Mouse (Mus musculus): ENCODE data around the gene Slc22a23. TPM values are rescaled to one million over a fixed set of nuclear protein-coding genes. Genes with fewer than 3 reads are reported as not detected.
A peak's percentile ranks its signal among the peaks of the same experiment; 100 is the strongest.
"Not testable (repeated sequence)": the region's sequence is repeated elsewhere in the genome, so short reads cannot be mapped to it uniquely, and the experiment has no call there.

Slc22a23 gene
- 16.5 and 17.2 TPM in 2 replicates for polyA plus RNA-seq (2015; fragmentation: Nextera tagmentation; extraction: Ambion mirVana)

DNA sequence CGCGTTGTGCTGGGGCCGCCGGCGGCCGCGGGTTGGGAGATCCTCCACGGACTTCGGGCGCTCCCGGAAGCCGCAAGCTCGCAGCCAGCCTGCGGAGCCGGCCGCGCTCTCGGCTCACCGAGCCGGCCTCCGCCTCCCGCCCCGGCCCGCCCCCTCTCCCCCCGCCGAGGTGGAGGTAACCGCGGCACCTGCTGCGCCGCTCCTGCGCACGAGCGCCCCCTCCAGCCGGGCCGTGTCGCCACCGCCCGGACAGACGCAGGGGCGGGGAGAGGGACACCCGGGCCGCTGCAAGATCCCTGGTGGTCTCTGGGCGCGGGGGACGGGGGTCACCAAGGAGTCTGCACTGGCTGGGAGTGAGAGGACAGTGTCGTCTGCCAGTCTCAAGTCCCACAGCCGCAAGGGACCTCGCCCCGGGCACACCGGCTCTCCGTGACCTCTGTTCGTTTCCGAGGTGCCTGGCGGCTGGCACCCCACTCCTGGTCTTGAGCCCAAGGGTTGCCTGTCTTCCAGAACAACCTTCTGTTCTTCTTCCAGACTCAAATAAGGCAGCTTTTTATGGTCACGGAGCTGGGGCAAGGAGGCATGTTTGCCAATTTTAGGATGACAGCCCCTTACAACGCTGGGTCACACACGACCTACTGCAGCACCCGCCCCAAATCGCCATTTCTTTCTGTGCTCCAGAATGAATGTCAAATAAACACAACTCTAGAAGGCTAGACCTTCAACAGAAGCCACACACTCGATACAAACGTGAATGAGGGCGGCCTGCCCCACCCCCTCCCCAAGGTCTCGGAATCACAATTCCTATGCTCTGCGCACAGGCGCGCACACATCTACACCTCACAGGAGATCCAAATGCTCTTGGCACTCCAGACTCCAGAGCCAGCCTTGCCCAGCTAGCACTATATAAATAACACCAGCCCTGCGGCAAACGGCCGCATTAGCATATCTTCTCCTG lies at the start of gene Slc22a23:
TSS of gene Slc22a23 (minus strand) at position 55 of the 958 bp plus-strand sequence.
- Histone ChIP-seq H3K4me2 (peak within 1 kb of the TSS; percentile 67), H3K36me3 (no peaks in the 10 kb centered on the region), H3K4me3 (peak within 1 kb of the TSS; percentile 87), H3K9me3 (no peaks in the 10 kb centered on the region), H3K4me1 (replicated peaks) (peaks cover 41% of the 10 kb centered on the region), H3K27me3 (no peaks in the 10 kb centered on the region), H3K27ac (replicated peaks) (peak within 1 kb of the TSS; percentile 88), H3K9ac (peak within 1 kb of the TSS; percentile 97)
- WGBS, result 2% methylated on average over 36 of the region's 69 CpGs
- peak; percentile 76 for ATAC-seq (ENCODE audit: low FRiP score, low read depth)

DNA sequence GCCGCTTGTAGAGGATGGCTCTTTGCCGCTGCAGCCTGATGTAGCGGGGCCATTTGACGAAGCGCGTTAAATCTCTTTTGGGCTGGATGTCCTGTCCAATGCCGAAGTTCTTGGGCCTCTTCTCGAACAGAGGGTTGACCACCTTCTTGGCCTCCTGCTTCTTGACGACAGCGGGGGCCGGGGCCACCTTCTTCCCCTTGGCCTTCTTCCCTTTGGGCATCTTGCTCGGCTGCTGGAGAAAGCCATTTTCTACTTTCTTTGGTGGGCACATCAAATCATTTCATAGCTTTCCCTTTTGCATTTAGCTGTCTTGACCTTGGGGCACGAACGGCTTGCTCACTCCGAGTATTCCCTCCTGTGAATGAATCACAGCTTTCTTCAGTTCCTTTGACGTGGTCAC lies 49.3 kb upstream of the Slc22a23 start:
- H3K4me3 ChIP-seq; H3K4me2 ChIP-seq; H3K4me1 ChIP-seq (replicated peaks); H3K27me3 ChIP-seq; H3K36me3 ChIP-seq; H3K27ac ChIP-seq (replicated peaks); H3K9me3 ChIP-seq; ATAC-seq (ENCODE audit: low FRiP score, low read depth); H3K9ac ChIP-seq: not testable (repeated sequence)
- 82% methylated on average over 16 of the region's 16 CpGs for WGBS

DNA sequence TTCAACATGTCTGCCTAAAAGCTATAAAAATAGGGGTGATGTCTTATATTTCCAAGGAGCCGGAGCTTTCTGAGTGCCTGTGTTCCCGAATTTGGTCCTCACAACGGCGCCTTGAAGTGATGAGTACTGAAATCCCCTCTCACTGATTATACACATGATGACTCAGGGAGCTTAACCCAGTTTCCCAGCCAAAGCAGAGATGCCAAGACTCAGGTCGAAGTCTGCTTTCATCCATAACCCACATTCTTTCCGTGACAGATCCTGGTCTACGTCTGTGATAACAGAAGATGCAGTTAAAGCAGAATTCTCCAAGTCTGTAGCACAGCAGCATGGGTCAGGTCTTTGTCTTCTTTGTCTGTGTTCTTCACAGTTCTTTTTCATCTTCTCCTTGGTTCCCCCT lies 47.4 kb upstream of the Slc22a23 start:
- no peak for ATAC-seq (ENCODE audit: low FRiP score, low read depth)
- H3K27me3 ChIP-seq, result no peaks in the 10 kb centered on the region
- WGBS, result 90% methylated on average over 7 of the region's 7 CpGs
- H3K4me3 ChIP-seq, result no peak overlapping the region
- H3K4me1 ChIP-seq (replicated peaks), result no peaks in the 10 kb centered on the region
- H3K27ac ChIP-seq (replicated peaks), result no peak overlapping the region
- H3K4me2 ChIP-seq, result no peak overlapping the region
- H3K9ac ChIP-seq, result no peak overlapping the region
- no peaks in the 10 kb centered on the region for H3K9me3 ChIP-seq
- no peaks in the 10 kb centered on the region for H3K36me3 ChIP-seq

DNA sequence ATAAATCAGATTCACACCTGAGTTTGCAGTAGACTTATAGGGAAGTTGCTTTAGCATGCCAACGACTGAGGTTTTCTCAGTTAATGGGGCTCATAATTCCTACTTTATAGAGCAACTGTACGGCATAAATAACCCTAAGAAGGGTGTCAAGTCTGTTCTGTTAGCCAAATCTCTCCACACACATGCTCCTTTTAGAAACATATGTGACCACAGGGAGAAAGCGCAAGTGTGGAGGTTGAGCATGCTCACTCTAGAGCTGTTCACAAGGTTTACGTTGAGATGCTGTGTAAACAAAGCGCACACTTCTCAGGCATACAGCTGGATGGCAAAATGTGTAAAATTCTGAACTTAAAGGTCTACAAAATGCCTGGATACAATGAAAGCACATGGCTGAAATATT lies 43.2 kb upstream of the Slc22a23 start:
- Histone ChIP-seq H3K4me2 (no peak overlapping the region), H3K36me3 (no peaks in the 10 kb centered on the region), H3K9me3 (no peaks in the 10 kb centered on the region), H3K4me3 (no peak overlapping the region), H3K9ac (no peak overlapping the region), H3K27me3 (no peaks in the 10 kb centered on the region), H3K4me1 (replicated peaks) (no peaks in the 10 kb centered on the region), H3K27ac (replicated peaks) (no peak overlapping the region)
- no peak for ATAC-seq (ENCODE audit: low FRiP score, low read depth)
- WGBS, result 95% methylated on average over 5 of the region's 5 CpGs

DNA sequence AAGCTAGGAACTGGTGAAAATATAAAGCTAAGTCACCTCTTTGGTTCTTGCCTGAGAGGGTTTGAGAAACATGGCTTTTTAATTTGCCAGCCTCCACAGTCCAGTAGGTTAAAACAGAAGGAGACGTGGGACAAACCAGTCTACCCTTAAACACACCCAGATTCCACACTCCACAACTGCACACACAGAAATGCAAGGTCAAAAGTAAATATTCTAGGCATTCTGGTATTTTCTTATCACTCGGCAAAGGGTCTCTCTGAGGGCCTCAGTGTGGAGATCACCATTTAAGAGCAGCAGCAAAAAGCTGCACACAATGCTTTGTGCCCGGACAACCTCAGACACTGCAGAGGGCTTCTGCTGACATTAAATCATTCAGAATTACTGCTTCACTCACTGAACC lies 38.4 kb upstream of the Slc22a23 start:
- H3K27ac ChIP-seq (replicated peaks), result no peak overlapping the region
- 83% methylated on average over 3 of the region's 3 CpGs for WGBS
- H3K9ac ChIP-seq, result no peak overlapping the region
- no peak overlapping the region for H3K4me2 ChIP-seq
- H3K4me1 ChIP-seq (replicated peaks), result no peaks in the 10 kb centered on the region
- H3K36me3 ChIP-seq, result no peaks in the 10 kb centered on the region
- no peak for ATAC-seq (ENCODE audit: low FRiP score, low read depth)
- H3K9me3 ChIP-seq, result no peaks in the 10 kb centered on the region
- no peaks in the 10 kb centered on the region for H3K27me3 ChIP-seq
- no peak overlapping the region for H3K4me3 ChIP-seq

DNA sequence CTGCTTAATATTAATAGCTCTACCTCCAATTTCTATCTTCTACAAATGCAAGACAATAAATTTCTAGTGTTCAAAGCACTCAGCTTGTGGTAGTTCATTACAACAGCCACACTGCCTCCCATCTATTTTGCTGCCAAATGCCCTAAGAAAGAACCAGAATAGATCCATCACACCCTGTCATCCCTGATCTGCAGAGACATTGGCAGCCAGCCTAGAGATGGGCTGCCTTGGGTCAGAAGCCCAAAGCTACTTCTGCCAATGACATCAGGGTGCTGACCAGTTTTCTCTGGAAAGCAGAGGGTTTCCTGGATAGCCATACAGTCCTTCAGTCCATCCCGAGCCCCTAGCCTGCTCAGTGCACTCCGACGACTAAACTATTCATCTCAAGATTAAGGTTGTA lies 33.9 kb upstream of the Slc22a23 start:
- H3K27ac ChIP-seq (replicated peaks), result no peak overlapping the region
- WGBS, result 88% methylated on average over 3 of the region's 3 CpGs
- ATAC-seq (ENCODE audit: low FRiP score, low read depth), result no peak
- no peaks in the 10 kb centered on the region for H3K27me3 ChIP-seq
- H3K4me2 ChIP-seq, result no peak overlapping the region
- no peak overlapping the region for H3K9ac ChIP-seq
- H3K4me1 ChIP-seq (replicated peaks), result no peaks in the 10 kb centered on the region
- no peaks in the 10 kb centered on the region for H3K36me3 ChIP-seq
- no peak overlapping the region for H3K4me3 ChIP-seq
- H3K9me3 ChIP-seq, result no peaks in the 10 kb centered on the region

DNA sequence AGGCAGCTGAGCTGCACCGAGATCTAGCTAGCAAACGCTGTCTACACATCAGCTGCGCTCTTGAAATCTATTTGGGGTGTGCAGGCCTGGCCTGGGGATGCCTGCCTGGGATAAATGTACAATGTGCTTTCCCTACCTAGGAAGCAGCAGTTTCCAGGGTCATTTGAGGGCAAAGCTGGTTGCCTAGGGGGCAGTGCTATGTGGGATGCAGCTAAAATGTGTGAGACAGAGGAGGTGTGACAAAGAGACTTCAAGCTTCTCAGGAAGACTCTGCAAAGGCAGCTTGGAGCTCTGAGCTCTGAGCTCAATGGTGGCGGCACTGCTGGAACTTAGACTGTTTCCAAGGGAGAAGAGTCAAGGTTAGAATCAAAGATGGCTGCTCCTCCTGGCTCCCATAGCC lies 30.2 kb upstream of the Slc22a23 start:
- Histone ChIP-seq H3K27ac (replicated peaks) (no peak overlapping the region), H3K4me2 (no peak overlapping the region), H3K9ac (no peak overlapping the region), H3K4me1 (replicated peaks) (no peaks in the 10 kb centered on the region), H3K4me3 (no peak overlapping the region), H3K9me3 (no peaks in the 10 kb centered on the region), H3K27me3 (no peaks in the 10 kb centered on the region), H3K36me3 (no peaks in the 10 kb centered on the region)
- WGBS, result 65% methylated on average over 4 of the region's 4 CpGs
- no peak; the same call in 1 of the 2 replicates for ATAC-seq (ENCODE audit: low FRiP score, low read depth)

DNA sequence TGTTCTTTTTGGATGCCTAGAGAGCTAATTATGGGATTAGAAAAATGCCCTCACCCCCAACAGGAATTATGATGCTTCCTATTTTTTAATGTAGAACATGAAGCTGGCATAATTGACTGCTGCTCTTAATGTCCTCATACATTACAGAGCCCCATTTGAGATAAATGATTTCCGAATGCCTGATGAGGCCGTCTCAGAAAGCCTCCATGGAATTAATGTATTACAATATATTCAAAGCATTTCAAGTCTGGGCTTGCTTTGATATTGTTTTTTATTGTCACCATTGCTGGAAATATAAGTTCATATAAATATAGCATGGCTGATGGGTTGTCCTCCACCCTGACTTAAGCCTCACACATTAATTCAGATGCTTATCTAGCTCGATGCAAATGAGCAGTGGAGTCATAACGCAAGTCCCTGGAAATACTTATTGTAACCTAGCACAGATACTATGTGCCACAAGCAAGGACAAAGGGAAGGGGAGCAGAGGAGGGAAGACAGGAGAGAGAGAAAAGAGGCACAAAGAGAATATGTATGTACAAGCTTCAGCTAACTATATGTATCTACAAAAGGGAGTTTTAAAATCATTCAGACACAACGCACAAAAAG lies 28.0 kb upstream of the Slc22a23 start:
- H3K4me1 ChIP-seq (replicated peaks), result no peaks in the 10 kb centered on the region
- 70% methylated on average over 5 of the region's 5 CpGs for WGBS
- no peaks in the 10 kb centered on the region for H3K9me3 ChIP-seq
- no peak overlapping the region for H3K27ac ChIP-seq (replicated peaks)
- no peaks in the 10 kb centered on the region for H3K27me3 ChIP-seq
- H3K4me3 ChIP-seq, result no peak overlapping the region
- H3K4me2 ChIP-seq, result no peak overlapping the region
- peak; percentile 66; the same call in 1 of the 2 replicates for ATAC-seq (ENCODE audit: low FRiP score, low read depth)
- H3K36me3 ChIP-seq, result no peaks in the 10 kb centered on the region
- H3K9ac ChIP-seq, result no peak overlapping the region

DNA sequence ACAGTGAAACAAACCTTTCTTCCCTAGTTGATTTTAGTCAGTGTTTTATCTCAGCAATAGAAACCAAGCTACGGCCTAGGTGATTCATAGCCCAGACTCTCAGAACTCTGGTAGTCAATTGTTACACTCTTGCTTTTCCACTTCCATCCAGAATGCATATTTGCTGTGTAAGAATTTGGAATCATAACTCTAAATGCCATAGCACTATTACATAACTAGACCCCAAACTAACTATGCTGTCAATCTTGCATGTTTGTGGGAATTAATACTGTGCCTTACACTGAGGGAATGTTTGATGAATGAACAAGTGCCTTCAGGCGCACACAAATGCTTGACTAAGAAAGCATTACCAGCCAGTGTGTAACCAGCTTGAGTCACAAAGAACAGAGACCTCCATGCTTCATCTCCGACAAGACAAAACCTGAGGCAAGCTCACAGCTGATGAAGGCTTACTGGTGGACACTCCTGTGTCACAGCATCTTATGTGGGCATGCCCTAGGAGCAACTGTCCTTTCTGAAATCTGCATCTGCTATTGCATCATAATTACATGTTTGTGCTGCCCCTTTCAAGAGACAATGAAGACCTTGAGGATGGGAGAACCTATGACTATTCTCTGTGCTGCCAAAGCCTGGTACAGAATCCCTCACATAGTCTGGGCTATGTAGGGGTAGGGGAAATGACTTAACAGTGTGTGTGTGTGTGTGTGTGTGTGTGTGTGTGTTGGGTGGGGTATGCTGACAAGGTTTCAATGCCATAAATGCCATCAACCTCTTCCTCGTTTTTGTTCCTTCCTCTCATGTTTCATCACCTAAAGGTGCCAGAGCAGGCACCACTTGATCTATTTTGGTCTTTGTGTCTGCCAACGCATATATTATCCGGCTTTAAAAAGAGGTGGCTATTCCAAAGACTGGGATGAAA lies 27.2 kb upstream of the Slc22a23 start:
- no peaks in the 10 kb centered on the region for H3K27me3 ChIP-seq
- H3K27ac ChIP-seq (replicated peaks), result 0 out of 2 replicates have a peak overlapping the region, but pooled peaks have one; percentile 5
- H3K9me3 ChIP-seq, result no peaks in the 10 kb centered on the region
- H3K9ac ChIP-seq, result no peak overlapping the region
- WGBS, result 80% methylated on average over 6 of the region's 6 CpGs
- H3K4me3 ChIP-seq, result no peak overlapping the region
- no peaks in the 10 kb centered on the region for H3K36me3 ChIP-seq
- H3K4me2 ChIP-seq, result no peak overlapping the region
- no peak for ATAC-seq (ENCODE audit: low FRiP score, low read depth)
- H3K4me1 ChIP-seq (replicated peaks), result no peaks in the 10 kb centered on the region

DNA sequence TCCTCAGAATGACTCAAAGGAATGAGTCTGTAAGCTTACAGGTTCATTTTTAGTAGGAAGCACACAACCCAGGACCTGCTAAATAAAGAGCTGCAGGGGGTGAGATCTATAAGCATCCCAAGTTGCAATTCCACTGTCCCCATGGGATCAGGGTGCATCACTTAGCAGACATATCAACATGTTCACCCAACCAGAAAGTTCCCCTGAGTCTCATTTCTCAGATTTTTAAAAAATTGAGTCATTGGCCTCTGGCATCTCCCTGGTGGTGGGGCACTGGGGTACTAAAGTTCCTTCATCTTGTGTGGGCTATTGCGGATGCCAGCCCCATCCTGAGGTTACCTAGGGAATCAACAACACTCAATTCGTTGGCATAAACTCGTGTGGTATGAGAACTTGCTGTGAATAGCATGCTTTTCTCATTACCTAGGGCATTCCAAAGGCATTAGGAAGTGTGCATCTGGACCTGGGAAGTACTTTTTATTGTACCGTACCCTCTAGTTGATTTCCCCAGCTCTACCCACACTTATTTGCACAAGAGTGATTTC lies 25.4 kb upstream of the Slc22a23 start:
- Histone ChIP-seq H3K4me2 (no peak overlapping the region), H3K27me3 (no peaks in the 10 kb centered on the region), H3K9ac (no peak overlapping the region), H3K9me3 (no peaks in the 10 kb centered on the region), H3K4me1 (replicated peaks) (no peaks in the 10 kb centered on the region), H3K36me3 (no peaks in the 10 kb centered on the region), H3K4me3 (no peak overlapping the region), H3K27ac (replicated peaks) (no peak overlapping the region)
- no peak for ATAC-seq (ENCODE audit: low FRiP score, low read depth)
- WGBS, result 73% methylated on average over 4 of the region's 4 CpGs

DNA sequence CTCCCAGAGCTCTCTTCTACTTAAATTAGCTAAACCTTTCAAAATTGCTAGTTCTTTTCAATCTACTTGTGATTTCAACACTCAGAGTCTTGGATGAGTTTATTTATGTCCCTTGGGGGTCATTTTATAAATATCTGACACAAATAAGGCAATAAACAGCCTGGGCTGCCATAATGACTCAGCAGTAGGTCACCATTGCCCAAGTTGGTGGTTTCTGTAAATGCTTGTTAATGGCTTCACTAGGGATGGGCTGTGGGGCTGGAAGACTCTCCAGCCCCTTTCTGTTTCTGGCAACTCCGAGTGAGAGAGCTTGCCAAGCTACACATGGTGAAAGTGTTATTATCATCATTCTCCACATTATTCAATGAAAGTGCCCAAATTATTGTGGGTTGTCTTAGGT lies 20.2 kb upstream of the Slc22a23 start:
- WGBS, result 65% methylated on average over 1 of the region's 1 CpGs
- H3K36me3 ChIP-seq, result no peaks in the 10 kb centered on the region
- H3K27me3 ChIP-seq, result no peaks in the 10 kb centered on the region
- no peak overlapping the region for H3K27ac ChIP-seq (replicated peaks)
- no peaks in the 10 kb centered on the region for H3K4me1 ChIP-seq (replicated peaks)
- H3K4me3 ChIP-seq, result no peak overlapping the region
- H3K4me2 ChIP-seq, result no peak overlapping the region
- no peaks in the 10 kb centered on the region for H3K9me3 ChIP-seq
- ATAC-seq (ENCODE audit: low FRiP score, low read depth), result no peak
- H3K9ac ChIP-seq, result no peak overlapping the region
